Mouse (Mus musculus) testis, postnatal 14 days (tissue): Measurements from ENCODE around the gene Armc12.
A peak's percentile ranks its signal among the peaks of the same experiment; 100 is the strongest.
"Not testable (repeated sequence)": the region's sequence is repeated elsewhere in the genome, so short reads cannot be mapped to it uniquely, and the experiment has no call there.

ENCODE experiments used
- DNase-seq: peaks from one replicate; pipeline ENCODE4 v3.0.0; 2021; ENCODE audit warnings: low spot score

The Armc12 gene

DNA sequence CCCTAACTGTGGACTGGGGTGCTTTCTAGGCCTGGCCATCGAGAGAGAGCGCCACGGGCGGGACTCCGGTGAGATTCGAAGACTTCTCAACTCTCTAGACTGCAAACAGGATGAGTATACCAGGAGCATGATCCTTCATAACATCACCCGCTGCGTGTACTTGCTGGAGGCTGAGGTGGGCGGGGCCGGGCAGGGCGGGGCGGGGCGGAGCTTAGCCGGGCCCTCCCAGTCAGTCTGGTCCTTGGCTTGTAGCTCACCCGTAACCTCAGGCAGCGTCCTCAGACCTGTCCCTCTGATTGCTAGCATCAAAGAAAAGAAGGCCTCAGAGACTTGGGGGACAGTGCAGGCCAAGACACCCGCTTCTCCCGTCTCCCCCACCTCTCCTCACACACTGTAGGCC is 1.3 kb downstream of the Armc12 start:
- no peak for DNase-seq

DNA sequence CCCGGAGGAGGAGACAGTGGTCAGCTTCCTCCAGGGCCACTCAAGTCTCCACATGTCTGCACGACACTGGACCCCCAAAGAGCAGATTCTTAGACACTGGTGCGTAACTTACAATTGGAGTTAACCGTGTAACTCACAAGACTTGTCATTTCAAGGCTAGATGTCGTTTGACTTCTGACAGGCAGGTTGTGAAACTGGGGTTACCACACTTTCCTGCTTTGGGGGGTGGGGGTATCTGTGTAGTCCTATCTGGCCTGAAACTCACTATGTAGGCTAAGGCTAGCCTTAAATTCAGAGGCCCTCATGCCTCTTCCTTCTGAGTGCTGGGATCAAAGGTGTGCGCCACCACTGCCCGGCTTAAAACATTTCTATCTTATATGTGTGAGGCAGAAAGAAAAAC is 2.0 kb downstream of the Armc12 start:
- DNase-seq: no peak

- no peak for DNase-seq
Observed at GRCm38 (mm10) chr17:28533327-28533726, 2.7 kb downstream of the Armc12 start.

- no peak for DNase-seq
Observed at GRCm38 (mm10) chr17:28537881-28538280, 7.3 kb downstream of the Armc12 start.

DNA sequence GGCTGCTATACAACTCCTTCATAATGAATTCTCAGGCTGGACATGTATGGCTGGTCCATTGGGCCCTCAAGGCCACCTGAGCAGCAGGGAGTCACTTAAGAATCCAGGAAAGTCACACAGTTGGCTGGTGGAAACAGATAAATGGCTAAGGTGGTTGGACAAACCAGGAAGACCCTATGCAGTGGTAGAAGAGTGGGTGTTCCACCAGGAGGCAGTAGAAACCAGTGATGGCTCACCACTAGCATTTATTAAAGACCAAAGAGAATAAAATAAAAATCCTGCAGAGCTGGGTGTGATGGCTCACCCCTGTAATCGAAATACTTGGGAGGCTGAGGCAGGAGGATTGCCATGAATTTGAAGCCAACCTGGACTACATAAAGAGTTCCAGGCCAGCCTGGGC is 16.3 kb downstream of the Armc12 start:
- DNase-seq: no peak

DNA sequence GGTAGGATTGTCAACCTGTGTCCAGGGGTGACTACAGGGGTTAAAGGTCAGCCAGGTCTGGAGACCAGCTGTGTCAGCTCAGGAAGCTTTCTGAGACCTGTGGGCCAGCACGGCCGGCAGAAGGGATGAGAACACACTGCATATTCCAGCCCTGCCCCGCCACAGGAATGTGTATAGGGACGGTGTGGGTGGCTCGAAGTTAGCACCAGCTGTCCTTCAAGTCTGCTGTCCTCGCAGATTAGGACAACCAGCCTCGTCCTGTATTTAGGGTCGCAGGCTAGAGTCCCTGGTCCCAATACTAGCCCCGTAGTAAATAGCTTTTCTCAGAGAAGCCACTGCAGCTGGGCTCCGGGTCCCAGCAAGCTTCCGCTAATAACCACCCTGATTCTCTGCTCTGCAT is 17.9 kb downstream of the Armc12 start:
- no peak for DNase-seq

DNA sequence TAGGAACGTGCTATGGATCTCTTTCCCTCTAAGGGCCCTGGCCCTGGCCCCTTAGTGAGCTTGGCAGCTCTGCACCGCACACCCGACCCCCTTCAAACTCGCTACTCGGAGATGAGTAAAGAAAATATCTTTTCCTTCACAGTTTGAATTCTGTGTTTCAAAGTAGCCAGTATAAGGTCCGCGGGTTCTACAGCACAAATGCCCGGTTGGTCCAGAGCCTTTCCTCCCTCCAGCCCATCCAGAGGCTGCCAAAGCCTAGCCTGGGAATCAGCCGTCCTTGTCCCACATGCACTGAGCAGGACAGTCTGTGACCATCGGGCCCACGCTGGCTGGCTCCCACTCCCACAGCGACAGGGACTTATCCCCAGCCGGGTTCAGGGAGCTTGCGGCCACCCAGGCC is 18.5 kb downstream of the Armc12 start, which contains the start of gene Clpsl2:
Gene Clpsl2 (plus strand): TSS at position 301 of the 400 bp plus-strand sequence.
- DNase-seq: no peak

DNA sequence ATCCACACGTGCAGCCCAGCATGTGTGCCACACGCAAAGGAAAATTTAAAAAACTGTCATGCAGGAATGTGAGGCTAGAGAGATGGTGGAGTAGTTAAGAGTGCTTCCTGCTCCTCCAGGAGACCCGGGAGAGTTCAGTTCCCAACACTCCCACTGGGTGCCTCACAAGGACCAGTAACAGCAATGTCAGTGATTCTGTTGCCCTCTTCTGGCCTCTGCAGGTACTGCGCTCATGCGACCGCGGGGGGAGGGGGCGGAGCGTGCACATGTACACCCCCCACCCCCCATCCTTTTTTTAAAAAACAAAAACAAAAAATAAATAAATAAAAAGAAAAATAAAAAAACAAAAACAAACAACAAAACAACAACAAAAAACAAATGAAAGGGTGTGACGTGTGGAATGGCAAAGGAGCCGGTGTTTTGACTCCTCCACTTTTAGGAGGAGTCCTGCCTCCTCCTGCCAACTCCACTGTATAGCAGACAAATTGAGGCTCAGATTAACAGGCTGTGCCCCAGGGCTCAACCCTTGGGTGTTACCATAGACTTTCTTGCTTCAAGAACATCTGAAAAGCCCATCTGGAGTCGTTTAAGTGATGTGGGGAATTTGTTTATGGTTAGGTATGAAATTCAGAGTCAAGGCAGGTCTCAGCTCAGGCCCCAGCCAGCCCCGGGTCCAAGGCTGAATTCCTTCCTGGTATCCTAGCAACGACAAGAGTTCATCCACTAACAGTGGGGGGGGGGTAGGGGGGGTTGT is 22.6 kb downstream of the Armc12 start:
- peak; percentile 43 for DNase-seq

DNA sequence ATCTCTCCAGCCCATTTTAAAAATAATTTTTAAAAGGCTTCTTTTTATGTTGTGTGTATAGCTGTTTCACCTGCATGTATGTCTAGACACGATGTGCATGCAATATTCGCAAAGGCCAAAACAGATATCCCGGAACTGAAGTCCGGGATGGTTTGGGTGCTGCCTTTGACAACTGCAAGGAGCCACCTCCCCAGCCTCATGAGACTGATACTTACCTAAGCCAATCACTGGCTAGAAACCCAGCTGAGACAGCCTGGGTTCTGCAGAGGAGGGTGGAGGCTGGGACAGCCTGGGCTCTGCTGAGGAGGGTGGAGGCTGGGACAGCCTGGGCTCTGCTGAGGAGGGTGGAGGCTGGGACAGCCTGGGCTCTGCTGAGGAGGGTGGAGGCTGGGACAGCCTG is 23.4 kb downstream of the Armc12 start:
- not testable (repeated sequence) for DNase-seq

DNA sequence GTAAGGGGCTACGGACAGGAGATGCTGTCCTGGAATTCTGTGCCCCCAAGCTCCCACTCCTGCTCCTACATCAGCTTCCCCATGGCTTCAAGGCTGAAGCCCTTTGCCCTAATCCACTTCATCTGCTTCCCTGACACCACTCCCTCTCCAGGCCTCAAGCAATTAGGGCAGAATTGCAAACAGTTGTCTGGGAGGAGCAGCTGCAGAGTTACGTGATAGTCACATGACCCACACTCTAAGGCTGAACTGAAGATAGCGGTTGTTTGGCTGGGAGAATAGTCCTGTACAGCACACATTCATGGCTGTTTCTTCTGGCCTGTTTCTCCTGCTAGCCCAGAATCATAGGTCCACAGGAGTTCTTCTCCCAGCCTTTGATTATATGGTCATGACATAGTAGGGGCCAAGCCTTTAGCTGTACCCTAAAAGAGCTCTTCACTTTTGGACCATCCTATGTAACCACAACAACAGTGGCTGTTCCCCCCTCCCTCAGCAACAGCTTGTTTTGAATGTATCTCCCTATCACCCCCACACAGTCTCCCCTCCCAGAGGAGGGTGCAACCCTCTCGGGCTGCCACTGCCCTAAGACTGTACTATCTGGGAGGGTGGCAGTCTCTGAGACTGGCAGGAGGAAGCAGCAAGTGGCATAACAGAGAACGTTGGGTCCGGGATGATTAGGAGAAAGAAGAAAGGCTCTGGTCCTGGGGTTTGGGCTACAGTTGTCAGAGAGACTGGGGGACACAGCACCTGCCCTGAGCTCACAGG is 26.2 kb downstream of the Armc12 start:
- no peak for DNase-seq

DNA sequence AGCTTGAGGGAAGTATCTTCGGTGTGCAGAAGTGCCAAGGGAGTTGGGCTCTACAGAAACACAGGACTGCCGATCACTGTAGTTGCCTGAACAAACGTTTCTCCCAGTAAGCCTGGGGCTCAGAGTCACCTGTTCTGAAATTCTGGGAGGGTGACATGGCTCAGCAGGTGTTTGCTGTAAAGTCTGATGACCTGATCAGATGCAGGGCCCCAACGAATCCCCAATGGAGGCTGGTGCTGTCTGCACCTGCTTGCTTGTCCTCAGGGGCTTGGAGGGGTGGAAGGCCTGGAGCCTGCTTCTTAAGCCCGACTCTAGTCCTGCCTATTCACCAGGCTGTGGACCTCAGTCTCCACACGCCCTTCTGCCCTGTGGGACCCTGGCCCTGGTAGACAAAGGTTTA is 27.2 kb downstream of the Armc12 start:
- DNase-seq: no peak

- DNase-seq: no peak
Observed at GRCm38 (mm10) chr17:28560598-28560997, 30.0 kb downstream of the Armc12 start, which contains the start of gene Clps. TSS of gene Clps (minus strand) at chr17:28560766.

DNA sequence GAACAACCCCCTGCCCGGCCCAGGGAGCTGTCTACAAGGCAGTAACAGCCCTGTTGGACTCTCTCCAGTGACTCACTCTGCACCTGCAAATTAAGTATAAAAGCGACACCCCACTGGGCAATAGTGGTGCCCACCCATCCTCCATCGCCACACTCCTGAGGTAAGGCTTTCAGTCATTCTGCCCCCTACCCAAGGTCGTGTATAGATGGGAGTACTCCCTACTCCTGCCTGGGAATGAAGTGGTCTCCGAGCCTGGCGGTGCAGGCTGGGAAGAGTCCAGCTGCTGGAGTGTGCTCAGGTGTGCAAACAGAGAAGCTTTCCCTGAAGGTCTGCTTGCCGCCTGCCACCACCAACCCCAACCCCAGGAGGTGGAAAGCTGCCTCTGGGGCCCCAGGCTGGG is 31.0 kb downstream of the Armc12 start:
- DNase-seq: no peak

DNA sequence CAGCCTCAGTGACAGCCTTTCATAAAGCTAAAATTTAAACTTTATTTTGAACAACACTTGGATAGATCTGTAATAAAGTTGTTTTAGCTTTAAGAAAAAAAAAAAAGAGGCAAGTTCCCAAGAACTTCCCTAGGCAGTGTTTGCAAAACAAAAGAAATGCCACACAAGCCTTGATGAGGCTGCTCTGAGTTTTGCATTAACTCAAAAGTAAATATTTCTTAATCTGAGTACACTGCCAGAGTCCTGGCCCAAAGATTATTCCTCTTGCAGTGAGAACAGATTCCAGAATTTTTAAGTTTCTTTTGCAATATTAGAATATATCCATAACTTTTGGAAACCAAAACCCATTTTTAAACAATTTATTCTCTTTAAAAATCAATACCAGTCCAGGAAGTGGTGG is 34.6 kb downstream of the Armc12 start:
- no peak for DNase-seq

DNA sequence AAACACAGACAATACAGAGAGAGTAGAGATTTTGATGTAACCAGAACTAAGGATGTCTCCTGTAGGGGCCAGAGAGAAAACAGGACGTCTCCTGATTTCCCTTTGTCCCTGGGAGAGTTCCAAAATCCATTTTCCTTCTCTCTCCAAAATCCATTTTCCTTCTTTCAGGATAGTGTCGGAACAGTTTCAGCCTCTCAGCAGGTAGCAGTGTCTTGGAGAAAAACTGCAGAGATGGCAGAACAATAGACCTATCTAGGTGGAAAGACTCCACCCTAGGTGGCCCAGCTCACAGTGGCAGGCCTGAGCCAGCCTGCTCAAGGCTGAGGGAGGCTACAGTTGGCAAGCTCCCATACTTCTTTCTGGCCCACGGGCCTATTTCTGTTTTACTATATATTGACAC is 36.9 kb downstream of the Armc12 start:
- DNase-seq: no peak

DNA sequence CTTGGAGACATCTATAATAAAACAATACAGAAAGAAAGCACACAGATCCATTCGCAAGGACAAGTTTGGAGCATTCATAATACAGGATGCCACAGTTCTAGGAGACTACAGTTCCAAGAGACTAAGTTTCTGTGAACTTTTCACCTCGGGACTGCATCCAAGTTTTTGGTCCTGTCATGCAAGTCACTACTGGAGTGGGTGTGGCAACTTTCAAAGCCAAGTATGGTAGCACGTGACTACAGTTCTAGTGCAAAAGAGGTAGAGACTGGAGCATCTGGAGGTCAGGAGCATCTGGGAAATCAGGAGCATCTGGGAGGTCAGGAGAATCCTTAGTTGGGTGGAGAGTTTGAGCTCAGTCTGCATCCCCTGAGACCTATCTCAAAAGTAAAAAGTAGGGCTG is 41.3 kb downstream of the Armc12 start:
- no peak for DNase-seq

- DNase-seq: no peak
Observed at GRCm38 (mm10) chr17:28572521-28572920, 41.9 kb downstream of the Armc12 start.

DNA sequence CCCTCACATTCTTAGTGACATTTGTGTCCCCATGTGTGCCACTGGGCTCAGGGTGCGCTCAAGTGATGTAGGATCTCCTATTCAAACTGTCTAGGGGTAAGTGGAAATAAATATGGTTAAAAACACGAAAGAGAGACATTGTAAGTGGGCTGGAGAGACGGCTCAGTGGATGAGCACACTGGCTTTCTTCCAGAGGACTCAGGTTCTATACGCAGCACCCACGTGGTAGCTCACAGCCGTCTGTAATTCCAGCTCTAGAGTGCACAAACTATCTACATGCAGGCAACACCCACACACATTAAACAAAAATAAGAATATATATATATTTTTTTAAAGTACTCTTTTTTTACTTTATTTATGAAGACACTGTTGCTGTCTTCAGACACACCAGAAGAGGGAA is 42.3 kb downstream of the Armc12 start:
- no peak for DNase-seq

- DNase-seq: peak; percentile 53
Observed at GRCm38 (mm10) chr17:28575244-28576125, 44.9 kb downstream of the Armc12 start, which contains the start of gene Lhfpl5. TSS of gene Lhfpl5 (plus strand) at chr17:28575641.

DNA sequence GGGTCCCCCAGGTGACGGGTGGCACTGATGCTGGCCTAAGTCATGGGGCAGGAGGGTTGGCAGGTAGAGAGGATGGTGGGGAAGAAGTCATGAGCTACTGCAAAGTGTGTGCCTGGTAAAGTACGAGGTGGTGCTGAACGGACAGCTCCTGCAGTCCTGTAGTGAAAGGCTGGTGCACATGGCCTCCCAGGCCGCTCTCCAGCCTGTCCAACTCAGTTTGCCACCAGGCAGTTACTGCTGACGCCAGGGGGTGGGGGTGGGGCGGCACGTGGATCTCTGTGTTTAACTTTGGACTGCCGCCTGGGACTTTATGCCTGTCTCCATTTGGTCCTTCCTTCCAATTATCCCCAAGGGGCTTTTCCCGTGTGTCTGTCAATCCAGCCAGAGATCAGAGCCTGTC is 49.8 kb downstream of the Armc12 start:
- peak; percentile 50 for DNase-seq

- DNase-seq: no peak
Observed at GRCm38 (mm10) chr17:28581056-28581455, 50.5 kb downstream of the Armc12 start.

GRCm38 (mm10) chr17:28586509-28586908 is 55.9 kb downstream of the Armc12 start:
- DNase-seq: no peak
